Mouse (Mus musculus) CH12.LX (cell line): Measurements from ENCODE around the gene Rtn1. TPM values are rescaled to one million over a fixed set of nuclear protein-coding genes. Genes with fewer than 3 reads are reported as not detected.
A peak's percentile ranks its signal among the peaks of the same experiment; 100 is the strongest.

Source experiments
- DNase-seq: peaks from one replicate; pipeline ENCODE4 v3.0.0-alpha.2; 2013; ENCODE audit errors: extremely low read depth
- H3K27ac ChIP-seq: 2 replicates; pipeline ENCODE4 v1.5.1; 2012; ENCODE audit warnings: low read depth, mild to moderate bottlenecking, control low read depth, moderate library complexity; ENCODE audit not compliant: insufficient read depth
- H3K27me3 ChIP-seq: replicated peaks from 2 replicates; pipeline ENCODE3; 2012; ENCODE audit warnings: inconsistent platforms
- H3K36me3 ChIP-seq, 2 experiments: replicated peaks in 1 of 2; 2 replicates each; pipeline versions ENCODE3 to v1.6.1; 2012; ENCODE audit warnings: inconsistent platforms in 1 of 2, low read length in 1 of 2, mild to moderate bottlenecking in 1 of 2, mixed read lengths in 1 of 2, moderate library complexity in 1 of 2; ENCODE audit not compliant: control insufficient read depth in 1 of 2, insufficient read depth in 1 of 2
- H3K4me1 ChIP-seq, 2 experiments: 2 replicates each; pipeline ENCODE4 v1.6.1; 2012; ENCODE audit warnings: inconsistent platforms in 1 of 2, moderate library complexity in 1 of 2; ENCODE audit not compliant: insufficient read depth in 2 of 2, control insufficient read depth in 1 of 2
- H3K4me2 ChIP-seq: 2 replicates; pipeline ENCODE4 v1.6.1; 2012; ENCODE audit warnings: low read depth, mild to moderate bottlenecking, control low read depth; ENCODE audit not compliant: poor library complexity, insufficient read depth, severe bottlenecking
- H3K4me3 ChIP-seq, 3 experiments: fragments of 150-350 bp in 1 of 3; sonication (generic) in 1 of 3; replicated peaks in 1 of 3; 2 replicates each; pipeline versions ENCODE3 to v1.5.1; 2011 to 2012; ENCODE audit warnings: low read depth in 2 of 3, low read length in 2 of 3, mild to moderate bottlenecking in 2 of 3, moderate library complexity in 2 of 3, control low read depth in 1 of 3, improper control_type of control experiment in 1 of 3, inconsistent platforms in 1 of 3, mixed read lengths in 1 of 3; ENCODE audit not compliant: poor library complexity in 1 of 3
- H3K79me2 ChIP-seq: replicated peaks from 2 replicates; pipeline ENCODE4 v1.6.1; 2012; ENCODE audit warnings: mild to moderate bottlenecking, moderate library complexity; ENCODE audit not compliant: control insufficient read depth, poor library complexity, insufficient read depth, severe bottlenecking; ENCODE audit errors: extremely low read depth
- H3K9ac ChIP-seq: 2 replicates; pipeline ENCODE4 v1.6.1; 2012; ENCODE audit warnings: low read depth, mild to moderate bottlenecking, control low read depth, moderate library complexity; ENCODE audit not compliant: insufficient read depth
- H3K9me3 ChIP-seq: replicated peaks from 2 replicates; pipeline ENCODE3; 2012; ENCODE audit warnings: low read length, inconsistent platforms, mixed read lengths
- CHD1 ChIP-seq: IDR thresholded peaks from 2 replicates; pipeline ENCODE4 v1.6.1; 2012; ENCODE audit warnings: low read depth, low read length, improper control_type of control experiment, inconsistent platforms
- CHD2 ChIP-seq: IDR thresholded peaks from 2 replicates; pipeline ENCODE4 v1.6.1; 2011; ENCODE audit warnings: low read length, improper control_type of control experiment
- CTCF ChIP-seq, 2 experiments: IDR thresholded peaks in 1 of 2; conservative IDR thresholded peaks in 1 of 2; 2 replicates each; pipeline ENCODE4 v1.5.1; 2011 to 2012; ENCODE audit warnings: low read depth in 2 of 2, low read length in 2 of 2, improper control_type of control experiment in 1 of 2, inconsistent platforms in 1 of 2, mild to moderate bottlenecking in 1 of 2, moderate library complexity in 1 of 2
- ETS1 ChIP-seq: conservative IDR thresholded peaks from 2 replicates; pipeline ENCODE4 v1.6.1; 2012; ENCODE audit warnings: low read depth, mild to moderate bottlenecking, inconsistent platforms, low read length, improper control_type of control experiment, moderate library complexity
- IRF4 ChIP-seq: IDR thresholded peaks from 2 replicates; pipeline ENCODE4 v1.6.1; 2014; ENCODE audit warnings: low read depth, mild to moderate bottlenecking, inconsistent platforms, low read length, improper control_type of control experiment
- JUND ChIP-seq: conservative IDR thresholded peaks from 2 replicates; pipeline ENCODE4 v1.6.1; 2011; ENCODE audit warnings: low read depth, low read length, improper control_type of control experiment
- MEF2A ChIP-seq: IDR thresholded peaks from 2 replicates; pipeline ENCODE4 v1.6.1; 2014; ENCODE audit warnings: low read depth, mild to moderate bottlenecking, inconsistent platforms, low read length, improper control_type of control experiment, borderline replicate concordance
- NELFE ChIP-seq: IDR thresholded peaks from 2 replicates; pipeline ENCODE4 v1.6.1; 2011; ENCODE audit warnings: low read depth, low read length, improper control_type of control experiment
- POLR2A ChIP-seq: IDR thresholded peaks from 2 replicates; pipeline ENCODE4 v1.6.1; 2011; ENCODE audit warnings: low read depth, mild to moderate bottlenecking, improper control_type of control experiment, low read length
- RAD21 ChIP-seq: IDR thresholded peaks from 2 replicates; pipeline ENCODE4 v1.6.1; 2011; ENCODE audit warnings: low read depth, mild to moderate bottlenecking, low read length, improper control_type of control experiment, moderate library complexity
- SIN3A ChIP-seq: IDR thresholded peaks from 2 replicates; pipeline ENCODE4 v1.6.1; 2012; ENCODE audit warnings: low read length, improper control_type of control experiment, inconsistent platforms
- SMC3 ChIP-seq: IDR thresholded peaks from 2 replicates; pipeline ENCODE4 v1.6.1; 2011; ENCODE audit warnings: low read depth, low read length, improper control_type of control experiment
- TBP ChIP-seq: conservative IDR thresholded peaks from 2 replicates; pipeline ENCODE4 v1.6.1; 2011; ENCODE audit warnings: low read depth, low read length, improper control_type of control experiment
- ZC3H11A ChIP-seq: IDR thresholded peaks from 2 replicates; pipeline ENCODE4 v1.6.1; 2012; ENCODE audit warnings: low read depth, mild to moderate bottlenecking, inconsistent platforms, low read length, improper control_type of control experiment
- dilution Hi-C: fragments of 300-500 bp; cut with MboI; formaldehyde crosslinking; loops from 2 replicates; pipeline ENCODE4 v1.14.3; 2020; ENCODE audit warnings: low sequenced_read_pairs; ENCODE audit not compliant: extremely low pct_unique_long_range_greater_than_20kb, extremely low pct_ligation_motif_present
- in situ Hi-C: fragments of 300-500 bp; cut with MboI; formaldehyde crosslinking; loops from 3 replicates; pipeline ENCODE4 v1.14.3; 2019; ENCODE audit warnings: low sequenced_read_pairs, low pct_ligation_motif_present, low pct_unique_long_range_greater_than_20kb, mixed read lengths
- polyA plus RNA-seq: library from polyadenylated mRNA; unstranded; fragments of >175 nt; gene quantifications from 2 replicates; pipeline ENCODE4 v1.2.1, GENCODE M21; 2012; ENCODE audit warnings: low read depth; ENCODE audit not compliant: insufficient read length
- total RNA-seq, 2 experiments: library from RNA; depleted of rRNA; stranded (reverse); fragments of 300-350 nt in 1 of 2; fragments of >200 nt in 1 of 2; gene quantifications; 2 replicates each; pipeline ENCODE4 v1.2.3; 2012 to 2014

Gene Rtn1
- total and polyA plus RNA-seq, 3 experiments, result 0.08 to 0.17 TPM; not detected in 1

DNA sequence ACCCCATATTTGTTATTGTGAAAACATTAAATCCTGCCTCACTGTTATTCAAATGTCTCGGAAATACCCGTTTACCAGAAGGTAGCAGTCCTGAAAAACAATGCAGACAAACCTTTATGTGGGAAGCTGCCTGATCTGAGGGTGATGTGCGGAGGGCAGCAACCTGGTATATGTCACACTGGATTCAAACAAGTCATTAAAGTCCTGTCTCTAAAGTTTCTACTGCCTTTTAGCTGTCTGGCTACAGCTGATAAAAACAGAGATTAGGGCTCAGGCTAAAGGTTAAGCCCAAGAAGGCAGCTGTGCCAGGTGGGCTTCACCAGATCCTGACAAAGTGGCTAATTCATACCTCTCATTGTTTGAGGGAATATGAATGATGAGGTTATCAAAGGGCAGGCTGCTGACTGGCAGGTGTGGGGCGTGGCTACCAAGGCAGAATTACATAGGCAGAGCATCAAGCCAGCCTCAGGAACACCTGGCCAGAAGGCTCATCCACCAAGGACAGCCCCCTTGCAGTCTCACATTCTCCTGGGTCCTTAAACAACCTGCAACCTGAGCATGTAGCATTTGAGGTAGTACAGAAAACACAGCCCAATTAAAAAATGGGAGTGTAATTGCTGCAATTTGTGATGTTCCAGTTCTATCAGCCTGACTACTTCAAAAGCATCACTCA is 121.4 kb downstream of the Rtn1 start:
- no peaks in the 10 kb centered on the region for H3K79me2 ChIP-seq
- in situ Hi-C loops, result loop anchor here (5.0 to 10.0 kb wide), 2 partner anchors 130 to 193 kb away; no protein-coding TSS in a partner anchor
- DNase-seq, result no peak
- TF ChIP-seq POLR2A (no peak), ETS1 (no peak), CHD1 (no peak), TBP (no peak), IRF4 (no peak), MEF2A (no peak), ZC3H11A (no peak)
- TF ChIP-seq, all 38 proteins: peak for 0
- Histone ChIP-seq H3K4me1 (peaks cover 6 to 36% of the 10 kb centered on the region in 2 experiments; a peak in 3 of 4 replicates), H3K36me3 (no peaks in the 10 kb centered on the region), H3K27me3 (no peaks in the 10 kb centered on the region), H3K9me3 (no peaks in the 10 kb centered on the region), H3K9ac (no peak overlapping the region), H3K4me3 (no peak overlapping the region), H3K4me2 (no peak overlapping the region), H3K27ac (no peak overlapping the region)
- dilution Hi-C loops, result no loop called here

DNA sequence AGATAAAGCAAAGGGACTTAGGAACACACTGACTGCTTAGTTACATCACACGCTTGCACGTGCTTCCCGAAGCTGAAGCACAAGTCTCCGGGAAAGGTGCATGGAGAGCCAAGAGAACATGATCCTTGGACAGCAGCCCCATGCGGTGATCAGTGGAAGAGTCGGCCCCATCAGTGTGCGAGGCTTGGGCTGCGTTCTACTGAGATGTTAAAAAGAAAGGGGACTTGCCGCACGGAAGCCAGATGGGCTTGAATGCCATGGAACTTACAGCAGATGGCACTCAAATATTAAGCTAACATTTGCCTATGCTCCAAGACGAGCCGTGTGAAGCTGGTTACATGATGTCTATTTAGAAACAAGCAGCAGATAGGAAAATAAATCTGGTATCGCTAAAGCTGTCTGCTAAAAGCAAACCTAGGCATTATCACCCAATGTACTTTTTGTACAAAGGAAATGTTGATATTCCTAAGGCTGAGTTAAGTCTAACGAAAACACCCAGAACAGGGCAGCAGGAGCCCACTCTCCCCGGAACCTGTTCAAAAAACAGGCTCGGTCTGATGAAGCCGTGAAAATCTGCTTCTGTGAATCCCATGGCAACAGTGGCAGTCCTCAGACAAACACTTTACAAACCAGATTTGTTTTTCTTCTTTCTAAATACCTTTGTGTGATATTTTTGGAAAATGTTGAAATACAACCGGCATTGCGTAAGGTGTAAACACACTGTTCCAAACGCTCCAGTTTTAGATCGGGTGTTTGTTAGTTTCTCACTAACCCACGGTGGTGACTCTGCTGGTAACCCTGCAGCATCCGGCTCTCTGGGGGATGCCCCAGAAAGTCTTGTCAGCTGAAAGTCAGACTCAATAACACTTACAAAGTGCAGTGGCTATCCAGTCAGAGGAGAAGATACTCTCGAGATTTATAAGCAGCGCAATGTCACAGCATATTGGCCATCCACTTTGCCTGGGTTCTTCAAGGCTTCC is 123.2 kb downstream of the Rtn1 start:
- Histone ChIP-seq H3K79me2 (no peaks in the 10 kb centered on the region), H3K4me3 (no peak overlapping the region), H3K4me1 (peaks cover 6 to 22% of the 10 kb centered on the region in 2 experiments; a peak in 3 of 4 replicates), H3K36me3 (no peaks in the 10 kb centered on the region), H3K4me2 (peak overlapping the region; percentile 55), H3K9me3 (no peaks in the 10 kb centered on the region), H3K27me3 (no peaks in the 10 kb centered on the region), H3K27ac (no peak overlapping the region), H3K9ac (peak overlapping the region; percentile 33; the same call in 1 of the 2 replicates)
- DNase-seq, result peak; percentile 27
- in situ Hi-C loops (loop anchor here (5.0 to 10.0 kb wide), 2 partner anchors 132 to 191 kb away; no protein-coding TSS in a partner anchor), dilution Hi-C loops (no loop called here)
- TF ChIP-seq SMC3 (peak; percentile 82), SIN3A (0 out of 2 replicates have a peak, but pooled peaks have one; percentile 3), NELFE (no peak), ZC3H11A (peak; percentile 32; the same call in 1 of the 2 replicates), JUND (no peak), RAD21 (peak; percentile 73), CTCF (conservative IDR thresholded peaks at IDR 0.05 in 1 of 2, IDR thresholded peaks at IDR 0.05 in 1 of 2; ENCODE audit: low read depth in 2 of 2, low read length in 2 of 2) (peak in 1 of 2 experiments; percentile 68; a peak in 2 of 4 replicates), CHD2 (no peak)
